Comparison of ENCODE assay signal across 11 mouse cellular contexts in genomic region chr17:4612136-4612535, GRCm38 (mm10).
DNase-seq lines count a peak whose midpoint lies in the region; ATAC-seq and TF ChIP-seq lines count a peak whose summit lies in the region.
"Had no signal": no experiment of that assay in that cellular context is flagged by ENCODE, and none has a peak within 500 bp of the region (broad histone marks: within the 10 kb centered on the region; RNA-seq: fewer than 3 reads in every experiment).

No protein-coding gene starts in this region.

- no peaks in the 10 kb centered on the region for H3K27me3 ChIP-seq in lung, embryonic 16.5 days (ENCODE audit: control insufficient read depth, insufficient read depth, low read depth, low read length)
- H3K27me3 ChIP-seq in heart, embryonic 10.5 days (ENCODE audit: insufficient read depth, poor library complexity, severe bottlenecking) = no peaks in the 10 kb centered on the region

- H3K4me3 ChIP-seq in lung, embryonic 16.5 days (ENCODE audit: low read length) = no peak overlapping the region
- no peak overlapping the region for H3K4me3 ChIP-seq in lung, adult 2 months (replicated peaks; ENCODE audit: extremely low read depth, low read depth, low read length)
- no peak overlapping the region for H3K4me3 ChIP-seq in heart, embryonic 10.5 days

- H3K36me3 ChIP-seq in lung, embryonic 16.5 days (ENCODE audit: control insufficient read depth, insufficient read depth, low read length) = no peaks in the 10 kb centered on the region
- no peaks in the 10 kb centered on the region for H3K36me3 ChIP-seq in heart, embryonic 10.5 days

- H3K4me2 ChIP-seq in lung, embryonic 16.5 days (ENCODE audit: low read depth, low read length) = no peak overlapping the region

- H3K9ac ChIP-seq in lung, embryonic 16.5 days (ENCODE audit: low read length) = no peak overlapping the region
- H3K9ac ChIP-seq: liver, embryonic 14.5 days had no signal

- H3K9me3 ChIP-seq in lung, embryonic 16.5 days (ENCODE audit: control insufficient read depth, low read length) = peaks cover 4% of the 10 kb centered on the region; the same call in 1 of the 2 replicates
- no peaks in the 10 kb centered on the region for H3K9me3 ChIP-seq in heart, embryonic 10.5 days

- TF ChIP-seq POLR2A in lung, adult 2 months (IDR thresholded peaks at IDR 0.05; ENCODE audit: borderline replicate concordance, extremely low read depth, low read depth, low read length) = no peak

- H3K4me1 ChIP-seq in lung, embryonic 16.5 days (replicated peaks; ENCODE audit: control insufficient read depth, insufficient read depth, low read length) = no peaks in the 10 kb centered on the region
- H3K4me1 ChIP-seq in lung, adult 2 months (ENCODE audit: control insufficient read depth, insufficient read depth, low read length) = no peaks in the 10 kb centered on the region; the same call in 1 of the 2 replicates
- no peaks in the 10 kb centered on the region for H3K4me1 ChIP-seq in heart, embryonic 10.5 days

- DNase-seq in embryo, embryonic 10.5 days (ENCODE audit: low spot score) = peak; percentile 13
- no peak for DNase-seq in embryo, embryonic 11 days
- DNase-seq in lung, adult 2 months = no peak
- no peak for DNase-seq in heart, embryonic 10.5 days (ENCODE audit: low spot score)
- DNase-seq in mesoderm, embryonic 11.5 days (ENCODE audit: low read depth, low spot score) = peak; percentile 26
- no peak for DNase-seq in kidney, postnatal 14 days
- DNase-seq in left cerebral cortex, adult 9 months (ENCODE audit: low spot score in 2 of 2) = no peak

- WGBS in lung, embryonic 16.5 days = 42% methylated on average over 10 of the region's 10 CpGs
- 32% methylated on average over 10 of the region's 10 CpGs for WGBS in lung, adult 2 months
- WGBS in heart, embryonic 10.5 days = 47% methylated on average over 10 of the region's 10 CpGs

- no peak for TF ChIP-seq CTCF in lung, adult 2 months (IDR thresholded peaks at IDR 0.05; ENCODE audit: insufficient read depth, low read length)

- H3K27ac ChIP-seq in lung, embryonic 16.5 days (ENCODE audit: low read length) = no peak overlapping the region
- 0 out of 2 replicates have a peak overlapping the region, but pooled peaks have one; percentile 29 for H3K27ac ChIP-seq in heart, embryonic 10.5 days
- H3K27ac ChIP-seq: liver, embryonic 14.5 days had no signal

- peak; percentile 56; the same call in 1 of the 2 replicates for ATAC-seq in lung, embryonic 16.5 days (ENCODE audit: low read depth)
- ATAC-seq: activated CD4-positive, CD25-positive, alpha-beta regulatory T cell, adult 4 months; hindbrain, embryonic 16.5 days had no signal

Comparison
In these comparisons a context has a peak if more than half of its experiments do, and no peak if none do; other contexts are left out.
1. DNase-seq: peak in embryo, embryonic 10.5 days (single experiment) and mesoderm, embryonic 11.5 days (single experiment); none in embryo, embryonic 11 days (single experiment), lung, adult 2 months (single experiment), heart, embryonic 10.5 days (single experiment), kidney, postnatal 14 days (single experiment) and left cerebral cortex, adult 9 months (0 of 2).